Mouse (Mus musculus): ENCODE data around the gene Ghrl. TPM values are rescaled to one million over a fixed set of nuclear protein-coding genes. Genes with fewer than 3 reads are reported as not detected.
A peak's percentile ranks its signal among the peaks of the same experiment; 100 is the strongest.

The Ghrl gene
- polyA plus RNA-seq, 1 experiment from 2014 or later: not detected

- H3K9me3 ChIP-seq (replicated peaks): no peaks in the 10 kb centered on the region
- peaks cover 86% of the 10 kb centered on the region for H3K4me1 ChIP-seq
- no peak for ATAC-seq
- peak overlapping the region; percentile 94 for H3K4me2 ChIP-seq
- H3K9ac ChIP-seq: peak overlapping the region; percentile 68
- peak overlapping the region; percentile 99 for H3K27ac ChIP-seq
- WGBS (ENCODE audit: insufficient replicate concordance): 34% methylated on average over 4 of the region's 4 CpGs
- H3K27me3 ChIP-seq (replicated peaks): no peaks in the 10 kb centered on the region
- peak overlapping the region; percentile 96 for H3K4me3 ChIP-seq
- peaks cover 54% of the 10 kb centered on the region for H3K36me3 ChIP-seq
Measured at GRCm38 (mm10) chr6:113695766-113696355, 23.8 kb downstream of the Ghrl start.

- peaks cover 86% of the 10 kb centered on the region for H3K4me1 ChIP-seq
- 35% methylated on average over 1 of the region's 1 CpGs for WGBS (ENCODE audit: insufficient replicate concordance)
- H3K9me3 ChIP-seq (replicated peaks): no peaks in the 10 kb centered on the region
- H3K4me2 ChIP-seq: peak overlapping the region; percentile 94
- H3K4me3 ChIP-seq: 0 out of 2 replicates have a peak overlapping the region, but pooled peaks have one; percentile 96
- no peaks in the 10 kb centered on the region for H3K27me3 ChIP-seq (replicated peaks)
- H3K27ac ChIP-seq: peak overlapping the region; percentile 99
- H3K9ac ChIP-seq: peak overlapping the region; percentile 68; the same call in 1 of the 2 replicates
- peaks cover 47% of the 10 kb centered on the region for H3K36me3 ChIP-seq
- no peak for ATAC-seq
Measured at GRCm38 (mm10) chr6:113695203-113695602, 24.5 kb downstream of the Ghrl start.

GRCm38 (mm10) chr6:113693377-113693776 lies 26.3 kb downstream of the Ghrl start:
- Histone ChIP-seq H3K4me2 (peak overlapping the region; percentile 79), H3K36me3 (peaks cover 33% of the 10 kb centered on the region), H3K4me1 (peaks cover 85% of the 10 kb centered on the region), H3K27ac (peak overlapping the region; percentile 68), H3K9ac (peak overlapping the region; percentile 56; the same call in 1 of the 2 replicates), H3K9me3 (replicated peaks) (no peaks in the 10 kb centered on the region), H3K4me3 (peak overlapping the region; percentile 63), H3K27me3 (replicated peaks) (no peaks in the 10 kb centered on the region)
- ATAC-seq: no peak
- 65% methylated on average over 5 of the region's 5 CpGs for WGBS (ENCODE audit: insufficient replicate concordance)

GRCm38 (mm10) chr6:113692661-113693133 lies 27.0 kb downstream of the Ghrl start:
- Histone ChIP-seq H3K4me3 (peak overlapping the region; percentile 63), H3K27me3 (replicated peaks) (no peaks in the 10 kb centered on the region), H3K9me3 (replicated peaks) (no peaks in the 10 kb centered on the region), H3K36me3 (peaks cover 33% of the 10 kb centered on the region), H3K4me1 (peaks cover 82% of the 10 kb centered on the region), H3K27ac (peak overlapping the region; percentile 68), H3K4me2 (peak overlapping the region; percentile 79), H3K9ac (peak overlapping the region; percentile 56)
- ATAC-seq: no peak
- 73% methylated on average over 5 of the region's 5 CpGs for WGBS (ENCODE audit: insufficient replicate concordance)

GRCm38 (mm10) chr6:113691084-113691462 lies 28.6 kb downstream of the Ghrl start:
- H3K9me3 ChIP-seq (replicated peaks): no peaks in the 10 kb centered on the region
- peaks cover 88% of the 10 kb centered on the region for H3K4me1 ChIP-seq

GRCm38 (mm10) chr6:113690400-113691083 lies 29.1 kb downstream of the Ghrl start:
- under 1% methylated on average over 14 of the region's 14 CpGs for whole genome bisulfite sequencing (ENCODE audit: insufficient replicate concordance)
- Histone ChIP-seq H3K27me3 (replicated peaks) (no peaks in the 10 kb centered on the region), H3K4me3 (peak overlapping the region; percentile 63), H3K4me2 (peak overlapping the region; percentile 79), H3K4me1 (peaks cover 87% of the 10 kb centered on the region), H3K27ac (peak overlapping the region; percentile 97), H3K9me3 (replicated peaks) (no peaks in the 10 kb centered on the region), H3K36me3 (peaks cover 33% of the 10 kb centered on the region), H3K9ac (peak overlapping the region; percentile 80)
- peak; percentile 95 for ATAC-seq

More at GRCm38 (mm10) chr6:113691084-113691462, 28.6 kb downstream of the Ghrl start:
- Histone ChIP-seq H3K9ac (peak overlapping the region; percentile 80), H3K27me3 (replicated peaks) (no peaks in the 10 kb centered on the region), H3K4me3 (peak overlapping the region; percentile 63), H3K4me2 (peak overlapping the region; percentile 79), H3K27ac (peak overlapping the region; percentile 97), H3K36me3 (peaks cover 33% of the 10 kb centered on the region)
- WGBS (ENCODE audit: insufficient replicate concordance): 36% methylated on average over 4 of the region's 4 CpGs
- no peak for ATAC-seq

- H3K9ac ChIP-seq: peak overlapping the region; percentile 80; the same call in 1 of the 2 replicates
- 0 out of 2 replicates have a peak overlapping the region, but pooled peaks have one; percentile 63 for H3K4me3 ChIP-seq
- peaks cover 83% of the 10 kb centered on the region for H3K4me1 ChIP-seq
Measured at GRCm38 (mm10) chr6:113690008-113690399, 29.7 kb downstream of the Ghrl start.

GRCm38 (mm10) chr6:113686551-113687125 lies 33.0 kb downstream of the Ghrl start:
- Histone ChIP-seq H3K9ac (no peak overlapping the region), H3K27ac (no peak overlapping the region), H3K27me3 (replicated peaks) (no peaks in the 10 kb centered on the region), H3K4me3 (no peak overlapping the region), H3K4me1 (peaks cover 53% of the 10 kb centered on the region), H3K9me3 (replicated peaks) (no peaks in the 10 kb centered on the region), H3K36me3 (peaks cover 13% of the 10 kb centered on the region; the same call in 1 of the 2 replicates), H3K4me2 (no peak overlapping the region)
- no peak for ATAC-seq
- 64% methylated on average over 8 of the region's 8 CpGs for WGBS (ENCODE audit: insufficient replicate concordance)

More at GRCm38 (mm10) chr6:113690008-113690399, 29.7 kb downstream of the Ghrl start:
- Histone ChIP-seq H3K36me3 (peaks cover 28% of the 10 kb centered on the region), H3K9me3 (replicated peaks) (no peaks in the 10 kb centered on the region), H3K27ac (peak overlapping the region; percentile 97), H3K27me3 (replicated peaks) (no peaks in the 10 kb centered on the region), H3K4me2 (peak overlapping the region; percentile 79)
- WGBS (ENCODE audit: insufficient replicate concordance): 48% methylated on average over 7 of the region's 7 CpGs
- no peak; the same call in 1 of the 2 replicates for ATAC-seq

- Histone ChIP-seq H3K9ac (no peak overlapping the region), H3K27ac (no peak overlapping the region), H3K4me1 (peaks cover 43% of the 10 kb centered on the region), H3K36me3 (peaks cover 16% of the 10 kb centered on the region; the same call in 1 of the 2 replicates), H3K9me3 (replicated peaks) (no peaks in the 10 kb centered on the region), H3K27me3 (replicated peaks) (no peaks in the 10 kb centered on the region), H3K4me2 (no peak overlapping the region), H3K4me3 (no peak overlapping the region)
- no peak for ATAC-seq
- 70% methylated on average over 10 of the region's 10 CpGs for WGBS (ENCODE audit: insufficient replicate concordance)
Measured at GRCm38 (mm10) chr6:113683081-113683825, 36.4 kb downstream of the Ghrl start.

- 7% methylated on average over 4 of the region's 4 CpGs for WGBS (ENCODE audit: insufficient replicate concordance)
Measured at GRCm38 (mm10) chr6:113681271-113681670, 38.4 kb downstream of the Ghrl start.

GRCm38 (mm10) chr6:113679993-113680566 lies 39.6 kb downstream of the Ghrl start:
- no peak overlapping the region for H3K4me3 ChIP-seq
- H3K4me2 ChIP-seq: no peak overlapping the region
- no peak for ATAC-seq
- H3K9ac ChIP-seq: no peak overlapping the region
- peaks cover 30% of the 10 kb centered on the region for H3K4me1 ChIP-seq
- H3K27ac ChIP-seq: 0 out of 2 replicates have a peak overlapping the region, but pooled peaks have one; percentile 17
- peaks cover 20% of the 10 kb centered on the region; the same call in 1 of the 2 replicates for H3K36me3 ChIP-seq
- H3K27me3 ChIP-seq (replicated peaks): no peaks in the 10 kb centered on the region
- no peaks in the 10 kb centered on the region for H3K9me3 ChIP-seq (replicated peaks)
- WGBS (ENCODE audit: insufficient replicate concordance): 64% methylated on average over 9 of the region's 9 CpGs

More at GRCm38 (mm10) chr6:113681271-113681670, 38.4 kb downstream of the Ghrl start:
- Histone ChIP-seq H3K4me1 (peaks cover 32% of the 10 kb centered on the region), H3K27me3 (replicated peaks) (no peaks in the 10 kb centered on the region), H3K9ac (no peak overlapping the region), H3K36me3 (peaks cover 20% of the 10 kb centered on the region; the same call in 1 of the 2 replicates), H3K9me3 (replicated peaks) (no peaks in the 10 kb centered on the region), H3K27ac (no peak overlapping the region), H3K4me3 (no peak overlapping the region), H3K4me2 (no peak overlapping the region)
- peak; percentile 75 for ATAC-seq

All from liver, embryonic 12.5 days (tissue).